Mouse (Mus musculus): ENCODE measurements around the gene Mesd.
"Not testable (repeated sequence)": the region's sequence is repeated elsewhere in the genome, so short reads cannot be mapped to it uniquely, and the experiment has no call there.

The Mesd gene

DNA sequence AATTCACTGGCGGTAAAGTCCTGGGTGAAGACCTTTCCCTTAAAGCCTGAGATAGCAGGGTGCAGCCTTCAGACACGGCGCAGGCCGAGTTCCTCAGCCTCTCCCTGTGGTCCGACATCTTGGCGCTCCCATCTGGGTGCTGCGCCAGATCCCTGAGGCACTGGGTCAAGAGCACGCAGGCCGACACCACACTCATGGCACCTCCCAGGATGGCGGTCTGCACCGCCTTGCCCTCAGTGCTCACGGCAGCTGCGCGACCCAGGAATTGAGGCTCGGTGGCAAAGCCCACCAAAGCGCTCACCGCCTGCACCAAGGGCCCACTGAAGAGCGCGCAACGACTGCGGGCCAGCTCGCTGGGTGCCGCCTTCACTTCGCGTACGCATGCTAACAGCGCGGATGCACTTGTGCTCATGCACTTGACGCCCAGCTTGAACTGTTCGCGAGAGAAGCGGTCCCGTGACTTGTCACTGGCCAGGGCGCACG is 2.1 kb upstream of the Mesd start:
- peak; percentile 39 for DNase-seq

DNA sequence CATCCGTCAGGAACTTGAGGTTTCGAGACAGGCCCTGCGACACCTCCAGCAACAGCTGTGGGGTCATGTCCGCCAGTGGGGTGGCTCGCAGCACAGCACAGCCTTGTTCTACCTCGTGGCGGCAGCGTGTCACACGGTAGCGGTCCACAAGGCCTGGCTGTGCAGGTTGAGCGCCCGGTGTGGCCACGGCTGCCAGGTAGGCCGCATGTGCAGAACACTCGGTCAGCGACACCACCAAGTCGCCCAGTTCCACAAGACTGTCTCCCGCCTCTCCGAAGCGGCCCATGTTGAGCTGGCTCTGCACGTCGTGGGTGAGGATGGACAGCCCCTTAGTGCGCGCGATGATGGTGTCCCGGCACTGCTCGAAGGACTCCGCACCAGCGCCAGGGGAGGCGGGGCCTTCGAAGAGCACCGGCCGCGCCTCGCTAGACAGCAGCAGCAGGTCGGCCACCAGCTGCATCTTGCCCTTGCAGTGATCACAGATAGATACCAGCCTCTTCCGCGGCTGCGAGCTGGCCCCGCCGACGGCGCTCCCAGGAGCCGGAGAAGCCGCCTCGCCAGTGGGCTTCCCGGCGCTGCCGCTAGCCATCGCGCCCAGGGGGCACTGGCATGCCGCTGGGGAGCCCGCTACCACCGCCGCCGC is 1.5 kb upstream of the Mesd start:
- DNase-seq = peak; percentile 74

DNA sequence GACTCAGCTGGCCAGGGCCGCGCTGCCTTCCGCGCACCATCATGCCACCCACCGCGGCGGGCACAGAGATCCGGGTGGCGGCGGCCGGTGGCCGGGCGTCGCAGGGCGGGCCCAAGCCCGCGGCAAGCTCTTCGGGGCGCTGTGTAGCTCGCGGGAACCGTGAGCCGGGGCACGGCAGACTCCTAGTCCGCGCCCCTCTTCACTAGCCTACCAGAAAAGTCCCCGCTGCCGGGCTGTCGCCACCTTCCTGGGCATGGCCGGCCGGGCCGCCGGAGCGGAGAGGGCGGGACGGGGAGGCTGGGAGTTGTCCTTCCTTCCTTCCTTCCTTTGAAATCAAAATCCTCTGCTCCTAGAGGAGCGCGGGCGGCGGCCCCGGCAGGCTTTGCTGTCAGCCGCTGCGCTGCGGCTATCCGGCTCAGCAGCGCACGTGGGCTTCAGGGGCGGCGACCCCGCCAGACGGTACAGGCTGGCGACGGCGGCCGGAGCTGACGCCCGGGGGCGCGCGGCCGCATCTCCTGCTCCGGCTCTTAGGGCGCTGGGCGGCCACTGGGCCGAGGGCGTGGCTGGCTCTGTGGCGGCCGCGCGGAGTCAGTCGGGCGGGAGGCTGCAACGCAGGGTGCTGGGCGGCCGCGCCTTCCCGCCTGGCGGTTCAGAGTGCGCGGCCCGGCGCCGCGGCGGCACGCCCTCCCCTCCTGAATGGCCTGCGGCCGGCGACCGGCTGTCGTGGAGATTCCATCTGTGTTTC is 818 bp upstream of the Mesd start:
- peak; percentile 88 for DNase-seq

DNA sequence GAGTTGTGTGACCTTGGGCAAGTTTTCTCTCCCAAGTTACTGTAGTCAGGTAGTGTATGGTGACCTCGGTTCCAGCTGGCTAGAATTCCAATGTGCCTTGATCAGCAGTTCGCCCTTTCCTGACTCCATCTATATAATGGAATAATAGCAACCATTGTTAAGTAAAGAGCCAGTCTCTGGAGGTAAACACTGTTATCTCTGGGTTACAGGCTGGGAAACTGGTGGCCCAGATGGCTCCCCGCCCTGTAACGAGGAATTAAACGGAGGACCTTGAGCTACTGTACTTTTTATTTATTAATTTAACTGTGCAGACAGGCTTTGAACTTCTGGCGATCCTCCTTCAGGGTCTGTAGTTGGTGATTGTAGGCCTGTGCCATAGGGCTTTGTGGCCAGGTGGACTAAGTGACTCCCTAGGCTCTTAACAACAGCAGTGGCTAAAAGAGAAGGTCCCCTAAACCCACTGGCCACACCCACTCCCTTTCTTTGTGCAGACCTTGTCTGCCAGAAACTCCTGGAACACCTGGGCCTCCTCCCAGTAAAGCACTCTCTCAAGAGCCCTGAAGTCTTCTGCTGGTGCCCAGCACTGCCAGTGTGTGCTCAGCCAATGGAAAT is 761 bp downstream of the Mesd start:
- DNase-seq = no peak

DNA sequence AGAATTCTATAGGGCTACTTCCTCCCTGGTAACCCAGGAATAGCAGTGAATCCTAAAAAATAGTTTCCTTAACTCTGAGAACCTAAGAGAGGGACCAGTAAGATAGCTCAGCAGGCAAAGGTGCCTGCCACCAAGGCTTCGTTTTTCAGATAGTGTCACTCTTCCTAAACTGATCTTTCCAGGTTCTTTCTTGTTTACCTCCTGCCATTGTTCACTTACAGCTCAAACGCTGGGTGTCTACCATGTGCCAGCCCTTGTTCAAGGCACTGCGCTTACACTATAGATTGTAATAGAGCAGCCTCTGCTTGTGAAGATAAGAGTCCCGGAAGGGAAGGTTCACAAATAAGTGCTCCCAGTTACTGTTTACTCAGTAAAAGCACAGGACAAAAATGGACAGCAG is 1.6 kb downstream of the Mesd start:
- DNase-seq = no peak

DNA sequence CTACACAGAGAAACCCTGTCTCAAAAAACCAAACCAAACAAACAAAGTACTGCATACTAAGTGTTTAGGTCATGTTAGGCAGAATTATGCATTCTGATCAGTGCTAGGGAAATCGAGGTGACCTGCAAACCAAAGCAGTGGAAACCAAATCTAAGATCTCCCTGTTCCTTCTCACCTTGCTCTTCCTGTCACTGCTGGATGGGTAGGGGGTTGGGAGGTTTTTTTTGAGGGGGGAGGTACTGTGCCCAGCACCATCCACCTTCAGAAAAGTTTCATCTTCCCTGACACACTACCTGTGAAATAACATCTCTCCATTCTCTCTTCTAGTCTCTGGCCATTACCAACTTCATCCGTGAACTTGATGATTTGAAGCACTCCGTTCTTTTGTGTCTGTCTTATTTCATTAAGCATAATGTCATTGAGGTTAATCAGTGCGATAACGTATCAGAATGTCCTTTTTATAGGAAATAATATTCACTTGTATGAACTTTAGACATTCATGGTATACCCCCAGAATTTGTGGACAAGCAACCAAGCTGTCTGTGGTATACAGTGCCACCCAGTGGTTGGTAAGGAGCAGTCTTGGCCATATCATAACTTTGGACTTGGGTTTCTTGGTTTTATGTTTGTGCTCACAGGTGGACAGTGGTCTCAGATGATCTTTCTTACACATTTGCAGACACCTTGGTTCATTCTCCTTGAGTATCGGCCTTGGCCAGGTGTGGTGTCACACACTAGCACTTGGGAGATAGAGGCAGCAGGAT is 2.3 kb downstream of the Mesd start:
- peak; percentile 42 for DNase-seq

DNA sequence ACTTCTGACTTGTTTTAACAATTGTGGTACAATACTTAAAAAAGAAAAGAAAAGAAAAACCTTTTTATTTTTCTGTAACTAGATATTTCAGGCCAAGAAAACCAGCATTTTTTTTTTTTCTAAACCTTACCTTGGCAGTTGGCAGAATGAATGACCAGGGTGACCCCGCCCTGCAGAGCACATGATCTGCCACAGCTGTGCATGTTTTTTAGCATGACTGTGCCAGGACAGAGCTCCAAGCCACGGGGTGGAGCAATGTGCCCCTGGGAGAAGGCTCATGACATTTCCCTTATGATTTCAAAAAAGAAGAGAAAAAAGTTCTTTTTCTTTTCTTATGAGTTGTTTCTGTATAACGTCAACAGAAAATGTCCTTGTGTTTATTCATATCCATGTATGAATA is 5.1 kb downstream of the Mesd start:
- DNase-seq = peak; percentile 64

DNA sequence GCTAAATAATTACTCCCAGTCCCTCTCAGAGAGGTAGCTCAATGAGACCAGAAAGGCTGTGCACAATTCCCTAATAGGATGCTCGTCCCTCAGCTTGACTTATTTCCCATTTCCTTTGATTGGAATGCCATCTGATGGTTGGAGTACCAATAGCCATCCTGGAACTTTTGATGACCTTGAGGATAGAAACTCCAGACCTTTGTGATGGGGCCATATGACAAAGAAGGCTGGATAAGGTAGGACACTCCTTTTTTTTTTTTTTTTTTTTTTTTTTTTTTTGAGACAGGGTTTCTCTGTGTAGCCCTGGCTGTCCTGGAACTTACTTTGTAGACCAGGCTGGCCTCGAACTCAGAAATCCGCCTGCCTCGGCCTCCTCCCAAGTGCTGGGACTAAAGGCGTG is 5.7 kb downstream of the Mesd start:
- DNase-seq = not testable (repeated sequence)

DNA sequence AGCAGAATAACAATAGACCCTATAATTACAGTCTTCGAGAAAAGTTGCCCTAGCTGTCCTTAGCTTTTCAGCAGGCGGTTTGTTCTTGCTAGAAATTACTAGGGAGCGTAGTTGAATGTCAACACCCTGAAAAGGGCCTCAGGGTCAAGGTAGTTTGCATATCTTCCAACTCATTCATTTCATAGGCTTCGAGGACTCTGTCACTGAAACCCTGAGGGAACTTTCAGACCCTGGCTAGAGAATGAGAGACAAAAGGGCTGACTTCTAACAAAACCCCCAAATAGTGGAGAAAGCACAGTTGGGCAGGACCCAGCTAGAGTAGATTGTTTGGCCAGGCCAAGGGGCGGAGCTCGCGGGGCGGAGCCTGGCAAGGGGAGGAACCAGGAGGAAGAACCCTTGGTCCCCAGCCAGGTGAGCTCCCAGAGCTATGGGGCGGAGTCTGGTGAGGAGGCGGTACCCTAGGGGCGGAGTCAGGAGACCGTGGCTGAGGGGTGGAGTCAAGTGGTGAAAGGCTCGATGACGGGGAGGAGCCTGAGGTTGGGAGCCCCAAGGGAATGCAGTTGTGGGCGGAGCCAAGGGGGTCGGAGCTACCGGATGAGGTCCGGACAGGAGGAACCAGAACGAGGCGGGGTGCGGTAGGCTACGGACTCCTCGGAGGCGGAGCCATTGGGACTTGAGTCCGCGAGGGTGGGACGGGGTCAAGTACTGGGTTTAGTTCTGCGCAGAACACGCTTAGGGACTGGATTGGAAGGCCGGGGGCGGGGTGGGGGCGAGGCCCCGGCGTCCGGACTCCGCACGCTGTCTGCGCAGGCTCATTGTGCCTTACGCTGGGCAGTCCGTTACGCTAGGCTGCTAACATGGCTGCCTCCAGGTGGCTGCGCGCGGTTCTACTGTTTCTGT is 7.4 kb downstream of the Mesd start:
- DNase-seq = peak; percentile 100

DNA sequence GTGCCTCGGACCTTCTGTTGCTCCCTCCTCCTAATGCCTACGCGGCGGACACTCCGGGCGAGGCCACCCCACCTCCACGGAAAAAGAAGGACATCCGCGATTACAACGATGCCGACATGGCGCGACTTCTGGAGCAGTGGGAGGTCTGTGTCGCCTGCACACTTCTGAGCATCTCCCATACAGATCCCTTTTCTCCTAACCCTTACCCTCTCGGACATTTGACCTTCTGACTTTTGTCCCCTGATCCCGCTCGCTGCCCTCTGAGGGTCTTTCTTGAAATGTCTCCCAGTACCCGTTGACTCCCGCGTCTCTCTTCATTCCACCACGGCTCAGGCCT is 8.0 kb downstream of the Mesd start:
- DNase-seq = no peak

DNA sequence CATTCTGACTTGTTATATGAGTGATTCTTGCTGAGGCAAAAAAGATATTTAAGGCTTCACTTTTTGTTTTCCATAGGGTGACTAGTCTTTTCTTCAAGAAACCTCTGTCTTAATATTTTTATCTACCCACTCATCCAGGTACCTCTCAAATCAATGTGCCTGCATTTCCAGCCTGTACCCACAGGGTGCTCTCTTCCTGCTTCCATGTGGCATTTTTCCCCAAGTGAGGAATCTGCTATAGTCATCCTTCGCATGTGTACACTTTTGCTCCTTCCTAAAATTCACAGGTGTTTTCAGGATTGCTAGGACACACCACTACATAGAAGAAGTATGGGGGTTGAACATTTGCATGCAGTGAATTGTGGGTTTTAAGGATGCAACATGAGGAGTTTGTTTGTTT is 10.1 kb downstream of the Mesd start:
- DNase-seq = no peak

DNA sequence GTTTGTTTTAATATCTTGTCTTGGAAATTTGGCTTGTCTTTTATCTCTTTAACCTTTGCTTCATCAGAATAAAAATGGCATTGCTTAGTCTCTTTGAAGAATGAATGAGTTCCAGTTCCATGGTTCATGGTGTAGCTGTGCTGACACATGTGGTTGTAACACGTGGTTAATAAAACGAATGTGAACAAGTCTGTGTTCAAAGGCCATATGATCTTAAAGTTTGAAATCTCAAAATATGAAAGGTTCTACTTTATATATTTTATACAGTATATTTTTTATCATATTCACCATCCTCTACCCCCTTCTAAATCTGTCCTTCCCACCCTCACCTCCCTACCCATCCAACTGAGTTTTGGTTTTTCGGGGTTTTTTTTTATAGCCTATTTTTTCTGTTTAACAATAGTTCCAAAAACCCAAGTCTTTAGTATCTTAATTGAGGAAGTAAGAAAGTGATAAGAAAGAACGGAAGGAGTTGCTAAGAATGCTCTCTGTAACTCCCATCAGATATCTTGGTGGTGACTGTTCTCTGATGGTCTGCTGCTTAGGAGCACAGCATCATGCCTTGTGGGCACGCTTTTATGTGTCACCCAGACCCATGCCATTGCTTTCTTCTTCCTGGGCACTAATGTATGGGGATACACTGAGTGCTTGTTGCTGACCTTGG is 11.9 kb downstream of the Mesd start:
- DNase-seq = no peak

DNA sequence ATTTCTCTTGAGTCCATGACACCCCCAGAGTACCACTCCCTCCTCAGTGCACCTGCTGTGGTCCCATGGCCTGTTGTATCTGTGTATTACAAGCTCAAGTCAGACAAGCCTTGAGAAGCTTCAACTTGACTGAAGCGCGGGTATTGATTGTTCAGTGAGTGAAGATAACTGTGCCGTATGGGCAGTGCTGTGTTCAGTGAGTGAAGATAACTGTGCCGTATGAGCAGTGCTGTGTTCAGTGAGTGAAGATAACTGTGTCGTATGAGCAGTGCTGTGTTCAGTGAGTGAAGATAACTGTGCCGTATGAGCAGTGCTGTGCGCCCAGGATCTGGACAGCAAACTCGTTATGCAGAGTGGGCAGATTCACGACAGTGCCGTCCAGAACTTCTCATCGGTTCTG is 14.0 kb downstream of the Mesd start:
- no peak for DNase-seq

DNA sequence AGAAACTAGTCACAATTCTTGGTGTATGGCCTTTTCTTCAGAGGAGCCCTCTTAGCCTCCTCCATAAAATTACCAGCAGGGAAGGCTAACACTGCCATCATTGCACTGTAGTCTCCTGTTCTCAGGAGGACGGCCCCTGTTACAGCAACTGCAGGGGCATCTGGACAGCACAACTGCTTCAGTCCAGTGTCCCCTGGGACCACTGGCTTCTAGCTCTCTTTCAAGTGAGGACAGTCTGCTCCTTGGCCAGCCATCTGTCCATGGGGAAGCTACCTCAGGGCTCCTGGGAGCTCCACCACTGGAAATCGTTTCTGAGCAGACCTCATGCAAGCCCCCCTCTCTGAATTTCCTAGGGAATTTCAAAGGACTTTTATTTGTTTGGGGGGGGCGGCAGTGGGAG is 16.3 kb downstream of the Mesd start:
- no peak for DNase-seq

DNA sequence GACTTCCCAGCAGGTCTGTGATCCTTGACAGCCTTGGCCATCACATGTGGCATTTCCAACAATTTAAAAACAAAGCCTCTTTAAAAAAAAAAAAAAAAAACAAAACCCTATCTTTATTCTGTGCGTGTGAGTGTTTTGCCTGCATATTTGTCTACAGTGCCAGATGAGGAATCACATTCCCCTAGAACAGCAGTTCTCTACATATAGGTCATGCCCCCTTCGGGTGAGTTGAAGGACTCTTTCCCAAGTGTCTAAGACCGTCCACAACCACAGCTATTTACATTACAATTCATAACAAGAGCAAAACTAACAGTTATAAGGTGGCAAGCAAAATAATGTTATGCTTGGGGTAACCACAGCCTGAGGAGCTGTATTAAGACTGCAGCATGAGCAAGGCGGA is 17.2 kb downstream of the Mesd start:
- no peak for DNase-seq

DNA sequence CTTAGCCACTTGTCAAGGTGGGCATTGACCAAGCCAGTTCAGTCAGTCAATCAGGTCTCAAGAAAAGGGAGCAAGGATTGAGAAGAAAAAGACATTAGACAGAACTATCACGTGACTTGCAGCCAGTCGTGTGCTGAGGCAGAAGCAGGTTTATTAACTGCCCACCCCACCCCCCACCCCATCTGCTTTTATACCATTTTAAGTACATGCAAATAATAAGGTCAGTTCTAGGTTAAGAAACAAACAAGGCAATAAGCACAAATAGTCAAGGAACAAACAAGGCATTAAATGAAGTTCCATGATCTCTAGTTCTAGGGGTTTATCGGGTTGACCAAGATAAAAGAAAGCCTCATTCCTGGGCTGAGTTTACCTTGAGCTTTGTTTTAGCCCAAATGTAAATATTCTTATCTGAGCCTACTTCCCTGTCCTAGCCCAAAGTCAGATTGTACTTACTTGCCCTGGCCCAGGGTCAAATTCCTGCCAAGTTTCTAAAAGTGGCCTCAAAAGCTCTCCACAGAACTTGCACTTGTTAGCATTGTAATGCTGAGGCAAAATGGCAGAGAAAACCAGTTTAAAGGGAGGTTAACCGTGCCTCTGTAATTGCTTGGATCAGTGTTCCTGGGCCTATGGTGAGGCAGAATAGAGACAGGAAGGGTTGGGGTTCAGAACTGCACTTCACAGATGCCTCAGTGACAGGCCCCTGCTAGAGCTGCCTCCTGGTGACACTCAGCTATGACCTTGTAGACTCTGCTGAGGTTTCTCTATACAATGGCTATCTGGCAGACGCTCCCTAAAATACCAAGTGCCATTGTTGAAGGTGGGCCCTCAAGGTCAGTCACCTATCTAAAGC is 18.3 kb downstream of the Mesd start:
- DNase-seq = no peak

DNA sequence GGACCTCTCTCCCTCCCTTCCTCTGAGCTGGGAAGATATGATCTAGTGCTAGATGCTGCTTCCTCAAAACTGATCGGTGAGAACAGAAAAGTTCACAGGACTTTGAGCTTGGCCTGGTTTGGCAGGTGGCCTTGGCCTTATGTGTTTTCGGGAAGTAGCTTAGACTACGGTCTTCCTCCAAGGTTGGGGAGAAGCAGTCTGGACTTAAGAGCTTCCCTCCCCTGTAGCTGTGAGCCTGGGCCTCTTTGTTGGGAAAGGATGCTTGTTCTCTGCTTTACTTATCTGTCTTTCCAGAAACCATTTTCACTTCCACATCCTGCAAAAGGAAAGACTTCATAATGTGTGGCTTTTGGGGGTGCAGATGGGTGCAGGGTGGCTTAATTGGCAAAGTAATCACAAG is 20.6 kb downstream of the Mesd start:
- DNase-seq = no peak

DNA sequence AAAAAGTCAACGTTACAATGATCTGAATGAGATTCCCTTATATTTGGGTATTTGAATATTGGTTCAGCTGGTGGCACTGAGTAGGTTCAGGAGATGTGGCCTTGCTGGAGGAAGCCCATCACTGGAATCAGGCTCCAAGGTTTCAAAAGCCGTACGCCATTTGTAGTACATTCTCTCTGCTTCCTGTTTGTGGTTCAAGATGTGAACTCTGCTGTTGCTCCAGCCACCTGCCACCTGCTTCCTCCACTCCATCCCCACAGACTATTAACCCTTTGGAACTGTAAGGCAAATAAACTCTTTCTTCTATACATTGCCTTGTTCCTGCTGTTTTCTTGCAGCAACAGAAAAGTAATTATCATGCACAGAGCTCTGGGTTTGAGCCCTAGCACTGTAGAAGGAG is 27.6 kb downstream of the Mesd start:
- DNase-seq = no peak

DNA sequence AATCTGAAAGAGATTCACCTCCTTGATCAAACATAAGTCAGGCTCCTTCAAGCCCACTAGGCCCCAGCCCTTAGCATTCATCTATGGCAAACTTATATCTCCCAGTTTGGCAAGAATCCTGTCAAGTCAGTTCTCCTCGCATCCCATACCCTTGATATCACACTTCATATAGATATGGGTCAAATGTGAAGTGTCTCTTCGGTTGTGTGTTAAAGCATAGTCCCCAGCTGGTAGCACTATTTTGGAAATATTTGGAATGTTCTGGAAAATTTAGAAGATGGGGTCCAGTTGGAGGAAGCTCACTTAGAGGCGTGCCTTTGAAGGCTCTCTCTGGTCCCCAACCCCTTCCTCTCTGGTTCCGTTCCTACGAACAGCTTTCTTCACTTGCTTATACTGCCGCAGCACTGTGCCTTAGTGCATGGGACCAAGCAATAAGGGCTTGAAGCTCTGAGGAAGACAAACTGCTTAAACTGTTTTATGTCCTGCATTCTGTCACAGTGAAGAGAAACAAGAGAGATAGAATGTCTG is 29.2 kb downstream of the Mesd start:
- no peak for DNase-seq

DNA sequence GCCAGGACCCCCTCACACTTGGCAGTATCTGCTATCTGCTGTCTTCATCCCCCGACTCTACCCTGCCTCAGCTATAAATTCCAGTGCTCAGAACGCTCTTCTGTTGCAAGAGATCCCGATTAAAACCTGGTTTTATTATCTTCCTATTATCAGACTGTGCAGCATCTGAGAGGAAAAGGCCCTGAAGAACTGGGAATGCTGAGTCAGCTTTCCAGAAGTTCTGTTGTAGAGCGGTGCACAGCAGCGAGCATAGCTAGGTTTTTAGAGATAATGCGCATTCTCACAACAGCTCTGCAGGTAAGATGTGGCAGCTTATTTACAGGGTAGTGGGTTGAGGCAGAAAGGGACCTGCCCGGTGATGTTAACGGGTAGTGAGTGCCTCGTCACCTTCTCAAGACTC is 29.7 kb downstream of the Mesd start:
- no peak for DNase-seq

DNA sequence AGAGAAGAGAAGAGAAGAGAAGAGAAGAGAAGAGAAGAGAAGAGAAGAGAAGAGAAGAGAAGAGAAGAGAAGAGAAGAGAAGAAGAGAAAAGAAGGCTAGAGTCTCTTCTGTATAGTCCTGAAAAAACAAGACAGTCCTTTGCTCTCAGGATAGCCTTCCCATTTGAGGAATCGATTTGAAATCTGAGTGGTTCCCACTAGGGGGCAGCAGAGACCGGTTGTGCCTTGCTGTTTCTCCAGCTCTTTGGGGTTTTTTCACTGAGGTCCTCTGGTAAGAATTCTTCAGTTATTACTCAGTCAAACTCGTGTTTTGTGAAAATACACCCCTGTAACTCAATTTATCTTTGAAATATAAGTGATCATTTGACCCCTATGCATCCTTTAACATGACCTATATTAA is 30.3 kb downstream of the Mesd start:
- DNase-seq = peak; percentile 84
